Mouse (Mus musculus): ENCODE measurements around the gene Fam169a. TPM values are rescaled to one million over a fixed set of nuclear protein-coding genes. Genes with fewer than 3 reads are reported as not detected.

The Fam169a gene
- 32.7 and 37.9 TPM in 2 replicates for polyA plus RNA-seq (2014; fragmentation: Nextera tagmentation; extraction: Ambion mirVana)

DNA sequence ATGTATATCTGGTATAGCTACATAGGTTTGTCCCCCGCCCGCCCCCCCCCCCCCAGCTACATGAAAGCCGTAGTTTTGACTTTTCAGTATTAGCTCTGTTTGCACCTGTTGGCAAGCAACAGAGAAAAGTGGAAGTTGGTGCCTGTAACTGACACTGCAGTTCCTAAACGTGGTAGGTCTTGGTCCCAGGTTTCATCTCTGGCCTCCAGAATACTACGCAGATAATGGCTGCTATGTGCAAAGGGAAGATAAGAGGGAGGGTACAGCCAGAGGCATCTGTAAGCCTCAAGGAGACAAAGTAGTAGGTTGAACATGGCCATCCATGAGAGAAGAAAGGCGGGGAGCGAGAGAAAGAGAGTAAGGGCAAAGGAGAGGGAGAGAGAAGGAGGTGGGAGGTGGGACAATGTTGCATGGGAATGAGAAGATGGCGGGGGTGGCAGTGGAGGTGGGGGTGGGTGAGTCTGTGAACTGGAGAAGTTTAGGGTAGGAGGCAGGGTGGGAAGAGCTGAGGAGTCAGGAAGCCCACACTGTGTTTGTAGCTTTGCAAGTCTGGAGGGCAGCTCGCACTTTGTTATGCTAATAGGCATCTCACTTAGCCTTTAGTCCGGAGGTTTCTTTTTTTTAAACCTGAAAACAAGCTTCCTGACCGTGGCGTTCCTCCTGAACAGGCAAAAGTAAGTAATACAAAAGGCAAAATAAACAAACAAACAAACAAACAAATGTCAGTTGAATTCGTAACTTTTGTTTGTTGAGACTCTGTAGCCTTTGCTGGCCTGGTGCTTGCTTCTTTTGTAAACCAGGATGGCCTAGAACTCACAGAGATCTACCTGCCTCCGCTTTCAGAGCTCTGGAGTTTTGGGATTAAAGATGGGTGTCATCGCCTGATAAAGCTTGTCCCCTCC lies at the start of gene Fam169a:
Gene Fam169a (plus strand): TSS at position 638 of the 902 bp plus-strand sequence.
- Histone ChIP-seq H3K27me3 (ENCODE audit: control insufficient read depth, insufficient read depth, low read length) (peaks cover 10% of the 10 kb centered on the region; the same call in 1 of the 2 replicates), H3K4me3 (replicated peaks; ENCODE audit: low read depth, low read length) (no peak within 1 kb of the TSS), H3K9me3 (ENCODE audit: control insufficient read depth, low read length) (no peaks in the 10 kb centered on the region), H3K9ac (replicated peaks; ENCODE audit: low read length) (no peak within 1 kb of the TSS), H3K4me2 (ENCODE audit: low read length) (no peak within 1 kb of the TSS), H3K4me1 (ENCODE audit: control insufficient read depth, insufficient read depth, low read length) (no peaks in the 10 kb centered on the region), H3K27ac (replicated peaks; ENCODE audit: low read depth, low read length) (no peak within 1 kb of the TSS), H3K36me3 (ENCODE audit: control insufficient read depth, insufficient read depth, low read length) (no peaks in the 10 kb centered on the region)
- DNase-seq (no peak), ATAC-seq (ENCODE audit: low FRiP score, low TSS enrichment) (no peak)
- 31% methylated on average over 15 of the region's 15 CpGs for WGBS

DNA sequence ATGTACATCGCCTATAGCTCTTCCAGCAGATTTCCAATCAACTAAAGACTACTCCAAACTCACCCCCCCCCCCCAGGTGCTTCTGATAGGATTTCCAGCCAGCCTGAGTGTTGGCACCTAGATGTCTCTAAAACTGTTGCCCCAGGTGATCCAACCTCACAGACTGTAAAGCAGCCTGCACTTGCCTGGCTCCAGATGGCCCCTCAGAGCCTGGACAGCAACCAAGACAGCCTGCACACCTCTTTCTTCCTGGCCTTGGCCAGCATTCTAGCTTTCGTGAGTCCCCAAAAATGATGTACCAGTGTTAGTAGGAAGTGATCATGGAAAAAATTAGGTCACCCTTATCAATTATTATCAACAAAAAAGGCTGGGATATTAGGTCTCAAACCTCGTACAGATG lies 49.4 kb upstream of the Fam169a start:
- H3K9me3 ChIP-seq (ENCODE audit: control insufficient read depth, low read length): no peaks in the 10 kb centered on the region
- no peak for DNase-seq
- no peaks in the 10 kb centered on the region for H3K4me1 ChIP-seq (ENCODE audit: control insufficient read depth, insufficient read depth, low read length)
- ATAC-seq (ENCODE audit: low FRiP score, low TSS enrichment): no peak
- H3K9ac ChIP-seq (replicated peaks; ENCODE audit: low read length): no peak overlapping the region
- H3K27me3 ChIP-seq (ENCODE audit: control insufficient read depth, insufficient read depth, low read length): no peaks in the 10 kb centered on the region
- no peak overlapping the region for H3K27ac ChIP-seq (replicated peaks; ENCODE audit: low read depth, low read length)
- no peak overlapping the region for H3K4me3 ChIP-seq (replicated peaks; ENCODE audit: low read depth, low read length)
- no peak overlapping the region for H3K4me2 ChIP-seq (ENCODE audit: low read length)
- 87% methylated on average over 3 of the region's 3 CpGs for WGBS
- H3K36me3 ChIP-seq (ENCODE audit: control insufficient read depth, insufficient read depth, low read length): no peaks in the 10 kb centered on the region

DNA sequence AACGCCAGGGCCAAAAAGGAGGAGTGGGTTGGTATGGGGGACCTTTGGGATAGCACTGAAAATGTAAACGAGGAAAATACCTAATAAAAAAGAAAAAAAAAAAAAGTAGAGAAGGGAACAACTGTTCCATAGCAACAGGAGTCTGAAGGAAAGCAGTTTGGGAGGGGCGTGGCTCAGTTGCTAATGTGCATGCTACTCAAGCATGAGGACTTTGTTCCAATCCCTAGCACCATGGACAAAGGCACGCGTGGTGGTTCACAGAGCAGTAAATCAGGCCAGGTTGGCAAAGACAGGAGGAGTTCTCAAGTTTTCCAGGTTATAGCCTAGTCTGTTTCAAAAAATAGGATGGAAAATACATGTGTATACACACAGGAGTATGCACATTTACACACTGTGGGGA lies 47.0 kb upstream of the Fam169a start:
- Histone ChIP-seq H3K27ac (replicated peaks; ENCODE audit: low read depth, low read length) (no peak overlapping the region), H3K27me3 (ENCODE audit: control insufficient read depth, insufficient read depth, low read length) (no peaks in the 10 kb centered on the region), H3K9ac (replicated peaks; ENCODE audit: low read length) (no peak overlapping the region), H3K36me3 (ENCODE audit: control insufficient read depth, insufficient read depth, low read length) (no peaks in the 10 kb centered on the region), H3K4me3 (replicated peaks; ENCODE audit: low read depth, low read length) (no peak overlapping the region), H3K9me3 (ENCODE audit: control insufficient read depth, low read length) (no peaks in the 10 kb centered on the region), H3K4me1 (ENCODE audit: control insufficient read depth, insufficient read depth, low read length) (no peaks in the 10 kb centered on the region), H3K4me2 (ENCODE audit: low read length) (no peak overlapping the region)
- 64% methylated on average over 5 of the region's 5 CpGs for WGBS
- DNase-seq (no peak), ATAC-seq (ENCODE audit: low FRiP score, low TSS enrichment) (no peak)

DNA sequence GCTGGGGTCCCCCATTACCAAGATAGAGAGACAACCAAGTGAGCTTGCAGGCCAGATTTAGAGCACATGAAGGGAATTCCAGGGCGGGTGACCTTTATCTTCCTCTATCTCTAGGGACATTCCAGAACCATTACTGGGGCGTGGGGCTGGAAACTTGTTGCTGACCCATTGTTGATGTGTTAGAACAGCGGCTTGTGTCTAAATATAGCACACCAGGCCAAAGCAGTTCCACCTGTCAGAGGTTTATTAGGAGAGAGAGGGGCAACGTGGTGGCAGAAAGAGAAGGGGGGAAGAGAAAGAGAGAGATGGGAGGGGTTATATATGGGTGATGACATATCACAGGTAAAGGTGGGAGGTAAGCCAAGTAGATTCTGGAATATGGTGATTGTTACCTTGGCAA lies 45.2 kb upstream of the Fam169a start:
- ATAC-seq (ENCODE audit: low FRiP score, low TSS enrichment) (no peak), DNase-seq (no peak)
- H3K36me3 ChIP-seq (ENCODE audit: control insufficient read depth, insufficient read depth, low read length): no peaks in the 10 kb centered on the region
- 74% methylated on average over 4 of the region's 4 CpGs for WGBS
- no peak overlapping the region for H3K27ac ChIP-seq (replicated peaks; ENCODE audit: low read depth, low read length)
- no peaks in the 10 kb centered on the region for H3K4me1 ChIP-seq (ENCODE audit: control insufficient read depth, insufficient read depth, low read length)
- no peak overlapping the region for H3K4me3 ChIP-seq (replicated peaks; ENCODE audit: low read depth, low read length)
- no peaks in the 10 kb centered on the region for H3K27me3 ChIP-seq (ENCODE audit: control insufficient read depth, insufficient read depth, low read length)
- no peaks in the 10 kb centered on the region for H3K9me3 ChIP-seq (ENCODE audit: control insufficient read depth, low read length)
- no peak overlapping the region for H3K4me2 ChIP-seq (ENCODE audit: low read length)
- H3K9ac ChIP-seq (replicated peaks; ENCODE audit: low read length): no peak overlapping the region

DNA sequence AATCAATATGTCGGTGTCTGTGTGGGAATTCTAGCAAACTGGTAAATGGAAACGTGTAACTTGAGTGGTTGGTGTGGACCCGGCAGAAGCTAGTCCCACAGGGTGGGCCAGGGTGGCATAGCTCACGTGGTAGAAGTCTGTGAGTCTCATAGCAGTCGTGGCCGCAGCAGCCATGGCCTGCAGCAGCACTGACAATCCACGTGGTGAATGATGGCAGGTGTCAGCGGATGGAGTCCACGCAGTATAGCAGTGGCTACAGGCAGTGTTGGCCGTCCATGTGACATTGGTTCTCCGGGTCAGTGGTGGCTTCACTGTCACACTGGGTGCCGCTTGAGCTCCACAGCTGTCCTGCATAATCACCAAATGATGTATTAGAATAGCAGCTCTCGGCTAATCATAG lies 37.0 kb upstream of the Fam169a start:
- Histone ChIP-seq H3K9ac (replicated peaks; ENCODE audit: low read length) (no peak overlapping the region), H3K27ac (replicated peaks; ENCODE audit: low read depth, low read length) (no peak overlapping the region), H3K9me3 (ENCODE audit: control insufficient read depth, low read length) (no peaks in the 10 kb centered on the region), H3K27me3 (ENCODE audit: control insufficient read depth, insufficient read depth, low read length) (no peaks in the 10 kb centered on the region), H3K4me1 (ENCODE audit: control insufficient read depth, insufficient read depth, low read length) (no peaks in the 10 kb centered on the region), H3K4me3 (replicated peaks; ENCODE audit: low read depth, low read length) (no peak overlapping the region), H3K4me2 (ENCODE audit: low read length) (no peak overlapping the region), H3K36me3 (ENCODE audit: control insufficient read depth, insufficient read depth, low read length) (no peaks in the 10 kb centered on the region)
- ATAC-seq (ENCODE audit: low FRiP score, low TSS enrichment) (no peak), DNase-seq (no peak)
- WGBS: 88% methylated on average over 13 of the region's 13 CpGs

DNA sequence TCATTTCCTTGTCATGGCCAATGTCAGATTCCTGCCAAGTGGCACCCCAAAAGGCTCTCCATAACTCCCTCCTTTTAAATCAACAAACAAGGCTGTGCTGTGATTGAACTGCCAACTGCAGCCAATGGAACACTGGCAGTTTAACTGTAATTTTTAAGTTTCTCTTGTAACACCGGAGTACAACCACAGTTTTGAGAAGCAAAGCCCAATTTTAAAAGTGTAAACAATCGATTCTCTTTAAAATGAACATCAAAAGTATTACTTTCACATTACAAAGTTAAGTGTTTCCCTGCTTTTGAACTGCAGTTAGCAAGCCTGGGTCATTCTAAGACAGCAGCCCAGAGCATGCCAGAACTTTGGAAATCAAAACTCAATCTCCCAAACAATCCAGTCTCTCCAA lies 32.8 kb upstream of the Fam169a start, which contains the start of gene 1700029F12Rik:
Gene 1700029F12Rik (minus strand): TSS at position 101 of the 400 bp plus-strand sequence.
- Histone ChIP-seq H3K27me3 (ENCODE audit: control insufficient read depth, insufficient read depth, low read length) (no peaks in the 10 kb centered on the region), H3K4me2 (ENCODE audit: low read length) (no peak within 1 kb of the TSS), H3K9me3 (ENCODE audit: control insufficient read depth, low read length) (no peaks in the 10 kb centered on the region), H3K9ac (replicated peaks; ENCODE audit: low read length) (no peak within 1 kb of the TSS), H3K27ac (replicated peaks; ENCODE audit: low read depth, low read length) (no peak within 1 kb of the TSS), H3K36me3 (ENCODE audit: control insufficient read depth, insufficient read depth, low read length) (no peaks in the 10 kb centered on the region), H3K4me1 (ENCODE audit: control insufficient read depth, insufficient read depth, low read length) (no peaks in the 10 kb centered on the region), H3K4me3 (replicated peaks; ENCODE audit: low read depth, low read length) (no peak within 1 kb of the TSS)
- no peak for DNase-seq
- WGBS: 87% methylated on average over 2 of the region's 2 CpGs
- ATAC-seq (ENCODE audit: low FRiP score, low TSS enrichment): no peak

DNA sequence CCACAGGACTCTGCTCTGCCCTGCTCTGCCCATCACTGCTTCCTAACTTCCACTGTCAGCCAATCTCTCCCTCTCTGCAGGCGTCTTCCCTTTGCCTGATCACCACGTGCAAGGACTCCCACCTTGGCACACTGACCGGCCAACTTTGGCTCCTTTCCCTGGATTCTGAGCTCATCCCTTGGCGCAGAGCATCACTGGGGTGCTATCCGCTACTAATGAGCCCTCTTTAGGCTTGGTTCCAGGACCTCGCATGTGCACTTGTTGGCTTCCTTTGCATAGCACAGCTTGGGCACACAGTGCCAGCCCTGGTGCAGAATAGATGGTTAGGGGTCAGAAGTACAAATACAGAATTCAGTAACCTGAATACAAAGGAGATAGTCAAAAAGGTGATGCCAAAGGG lies 15.9 kb upstream of the Fam169a start:
- no peaks in the 10 kb centered on the region for H3K9me3 ChIP-seq (ENCODE audit: control insufficient read depth, low read length)
- no peak overlapping the region for H3K9ac ChIP-seq (replicated peaks; ENCODE audit: low read length)
- WGBS: 86% methylated on average over 6 of the region's 6 CpGs
- H3K4me3 ChIP-seq (replicated peaks; ENCODE audit: low read depth, low read length): no peak overlapping the region
- H3K27me3 ChIP-seq (ENCODE audit: control insufficient read depth, insufficient read depth, low read length): no peaks in the 10 kb centered on the region
- no peak overlapping the region for H3K4me2 ChIP-seq (ENCODE audit: low read length)
- no peak for ATAC-seq (ENCODE audit: low FRiP score, low TSS enrichment)
- DNase-seq: peak; percentile 30
- H3K36me3 ChIP-seq (ENCODE audit: control insufficient read depth, insufficient read depth, low read length): no peaks in the 10 kb centered on the region
- no peaks in the 10 kb centered on the region for H3K4me1 ChIP-seq (ENCODE audit: control insufficient read depth, insufficient read depth, low read length)
- no peak overlapping the region for H3K27ac ChIP-seq (replicated peaks; ENCODE audit: low read depth, low read length)

DNA sequence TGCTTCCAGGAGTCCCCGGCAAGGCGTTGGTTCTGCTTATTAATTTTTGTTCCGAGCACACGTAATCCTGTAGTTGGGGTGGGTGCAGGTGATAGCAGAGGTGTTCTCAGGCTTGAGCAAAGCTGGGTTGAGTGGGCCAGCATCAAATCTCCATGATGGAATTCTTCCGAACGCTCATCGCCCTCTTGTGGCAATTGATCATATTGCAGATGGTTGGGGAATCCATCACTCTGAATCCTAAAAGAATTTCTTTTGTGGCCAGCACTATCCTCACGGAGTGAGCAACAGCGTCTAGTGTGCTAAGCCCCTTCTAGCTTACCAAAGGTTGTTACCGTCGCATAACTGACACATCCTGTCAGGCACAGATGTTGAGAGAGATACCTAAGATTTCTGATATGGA lies 14.4 kb upstream of the Fam169a start:
- Histone ChIP-seq H3K27ac (replicated peaks; ENCODE audit: low read depth, low read length) (no peak overlapping the region), H3K4me2 (ENCODE audit: low read length) (no peak overlapping the region), H3K36me3 (ENCODE audit: control insufficient read depth, insufficient read depth, low read length) (no peaks in the 10 kb centered on the region), H3K27me3 (ENCODE audit: control insufficient read depth, insufficient read depth, low read length) (no peaks in the 10 kb centered on the region), H3K9me3 (ENCODE audit: control insufficient read depth, low read length) (no peaks in the 10 kb centered on the region), H3K9ac (replicated peaks; ENCODE audit: low read length) (no peak overlapping the region), H3K4me3 (replicated peaks; ENCODE audit: low read depth, low read length) (no peak overlapping the region), H3K4me1 (ENCODE audit: control insufficient read depth, insufficient read depth, low read length) (no peaks in the 10 kb centered on the region)
- WGBS: 13% methylated on average over 11 of the region's 11 CpGs
- ATAC-seq (ENCODE audit: low FRiP score, low TSS enrichment): no peak; the same call in 1 of the 2 replicates
- DNase-seq: peak; percentile 95

DNA sequence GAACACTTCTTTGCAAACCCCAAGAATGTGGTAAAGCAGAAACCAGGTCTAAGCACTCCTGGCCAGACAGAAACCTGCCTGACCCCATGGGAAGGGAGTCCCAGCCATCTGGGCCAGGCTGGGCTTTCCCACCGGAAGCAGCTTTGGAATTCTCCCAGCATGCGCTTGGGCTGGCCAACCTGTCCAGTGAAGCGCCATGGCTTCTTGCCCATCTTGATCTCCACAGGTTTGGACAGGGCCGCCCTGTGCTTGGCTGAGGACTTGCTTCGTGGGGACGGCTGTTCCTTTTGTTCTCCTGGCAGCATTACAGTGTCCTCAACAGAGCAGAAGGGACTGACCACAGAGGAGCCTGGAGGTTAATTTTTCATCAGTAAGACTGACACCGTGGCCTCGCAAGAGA lies 13.2 kb upstream of the Fam169a start:
- DNase-seq (no peak), ATAC-seq (ENCODE audit: low FRiP score, low TSS enrichment) (no peak)
- no peak overlapping the region for H3K4me2 ChIP-seq (ENCODE audit: low read length)
- no peak overlapping the region for H3K9ac ChIP-seq (replicated peaks; ENCODE audit: low read length)
- WGBS: 82% methylated on average over 8 of the region's 8 CpGs
- H3K27ac ChIP-seq (replicated peaks; ENCODE audit: low read depth, low read length): no peak overlapping the region
- H3K27me3 ChIP-seq (ENCODE audit: control insufficient read depth, insufficient read depth, low read length): no peaks in the 10 kb centered on the region
- H3K4me3 ChIP-seq (replicated peaks; ENCODE audit: low read depth, low read length): no peak overlapping the region
- H3K4me1 ChIP-seq (ENCODE audit: control insufficient read depth, insufficient read depth, low read length): no peaks in the 10 kb centered on the region
- H3K9me3 ChIP-seq (ENCODE audit: control insufficient read depth, low read length): no peaks in the 10 kb centered on the region
- H3K36me3 ChIP-seq (ENCODE audit: control insufficient read depth, insufficient read depth, low read length): no peaks in the 10 kb centered on the region

All from midbrain, embryonic 14.5 days (tissue).